17 mouse cellular contexts compared by ENCODE assay signal in the genomic region with DNA sequence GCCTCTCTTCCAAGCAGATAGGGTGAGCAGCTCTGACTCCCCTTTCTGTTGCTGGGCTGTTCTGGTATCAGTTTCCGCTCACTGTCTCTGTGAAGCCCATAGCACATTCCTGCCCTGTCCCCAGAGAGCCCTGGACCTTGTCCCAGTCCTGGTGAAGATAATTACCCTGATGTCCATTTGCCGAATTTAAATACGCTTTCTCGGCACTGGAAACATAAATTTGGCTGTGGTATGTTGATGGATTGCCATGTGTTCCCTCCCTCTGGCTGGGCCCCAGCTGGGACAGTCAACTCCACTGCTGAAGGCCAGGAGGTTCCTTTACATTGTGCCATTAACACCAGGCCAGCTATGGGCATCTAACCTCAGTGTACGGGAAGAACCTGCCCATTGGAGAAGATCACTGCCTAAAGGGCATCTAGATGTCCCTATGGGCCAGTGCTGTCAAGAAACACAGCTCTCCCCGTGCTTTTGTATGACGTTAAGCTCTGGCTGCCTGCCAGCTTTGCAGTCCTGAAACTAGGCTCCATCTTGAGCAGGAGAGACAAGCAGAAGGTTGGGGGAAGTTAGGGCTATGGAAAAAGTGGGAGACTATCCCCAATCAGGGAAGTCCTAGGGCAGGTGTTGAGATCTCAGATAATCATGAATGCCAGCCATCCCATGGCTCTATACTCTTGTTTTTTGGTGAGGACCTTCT. TPM values are rescaled to one million over a fixed set of nuclear protein-coding genes. Genes with fewer than 3 reads are reported as not detected.
DNase-seq lines count a peak whose midpoint lies in the region; ATAC-seq and TF ChIP-seq lines count a peak whose summit lies in the region.
"Had no signal": no experiment of that assay in that cellular context is flagged by ENCODE, and none has a peak within 500 bp of the region (broad histone marks: within the 10 kb centered on the region; RNA-seq: fewer than 3 reads in every experiment).

No protein-coding gene starts in this region.

- H3K4me1 ChIP-seq in lung, embryonic 14.5 days (ENCODE audit: insufficient read depth): no peaks in the 10 kb centered on the region

- no peak overlapping the region for H3K9ac ChIP-seq in lung, embryonic 14.5 days
- H3K9ac ChIP-seq: embryonic facial prominence, embryonic 12.5 days; forebrain, embryonic 13.5 days; limb, embryonic 15.5 days; neural tube, embryonic 13.5 days had no signal

- H3K36me3 ChIP-seq in lung, embryonic 14.5 days (ENCODE audit: insufficient read depth): no peaks in the 10 kb centered on the region
- H3K36me3 ChIP-seq: embryonic facial prominence, embryonic 12.5 days; limb, embryonic 15.5 days; neural tube, embryonic 13.5 days had no signal

- ATAC-seq in lung, embryonic 14.5 days (ENCODE audit: insufficient read depth): peak; percentile 31; the same call in 1 of the 2 replicates
- ATAC-seq: CD4-positive, CD25-positive, alpha-beta regulatory T cell, adult 4 months; forebrain, embryonic 13.5 days; lung, postnatal 0 days had no signal

- H3K9me3 ChIP-seq in lung, embryonic 14.5 days (ENCODE audit: low read depth, low read length): no peaks in the 10 kb centered on the region
- H3K9me3 ChIP-seq: embryonic facial prominence, embryonic 12.5 days; forebrain, embryonic 13.5 days; limb, embryonic 15.5 days; neural tube, embryonic 13.5 days had no signal

- peak; percentile 33 for DNase-seq in gastrocnemius, adult 2 months
- no peak for DNase-seq in gastrocnemius, adult 18-20 months (ENCODE audit: low spot score)
- peak; percentile 44 for DNase-seq in lung, embryonic 14.5 days
- no peak for DNase-seq in lung, postnatal 4 days
- DNase-seq in brain, embryonic 14.5 days (ENCODE audit: low read depth): peak; percentile 44
- DNase-seq in kidney, postnatal 4 days: peak; percentile 17 to 27
- no peak for DNase-seq in left cerebral cortex, postnatal 10 days (ENCODE audit: extremely low spot score in 1 of 2, low spot score in 2 of 2)
- no peak for DNase-seq in heart, postnatal 36 days
- DNase-seq: gastrocnemius, postnatal 25 days; midbrain, embryonic 14.5 days; right cerebral cortex, postnatal 25 days had no signal

- 45% methylated on average over 7 of the region's 7 CpGs for WGBS in lung, embryonic 14.5 days

- no peak overlapping the region for H3K4me3 ChIP-seq in gastrocnemius, adult 2 months
- H3K4me3 ChIP-seq in lung, embryonic 14.5 days (ENCODE audit: low read depth, low read length): no peak overlapping the region
- H3K4me3 ChIP-seq: embryonic facial prominence, embryonic 12.5 days; forebrain, embryonic 13.5 days; limb, embryonic 15.5 days; neural tube, embryonic 13.5 days had no signal

- TF ChIP-seq POLR2A in brain, embryonic 14.5 days (IDR thresholded peaks at IDR 0.05; ENCODE audit: borderline replicate concordance, extremely low read depth, insufficient read depth, insufficient read length, poor library complexity, severe bottlenecking): no peak

- H3K27ac ChIP-seq in gastrocnemius, adult 2 months: no peak overlapping the region
- H3K27ac ChIP-seq in lung, embryonic 14.5 days (ENCODE audit: low read depth): no peak overlapping the region
- H3K27ac ChIP-seq: embryonic facial prominence, embryonic 12.5 days; forebrain, embryonic 13.5 days; limb, embryonic 15.5 days; neural tube, embryonic 13.5 days had no signal

- H3K4me2 ChIP-seq in lung, embryonic 14.5 days: no peak overlapping the region
- H3K4me2 ChIP-seq: embryonic facial prominence, embryonic 12.5 days; forebrain, embryonic 13.5 days; limb, embryonic 15.5 days; neural tube, embryonic 13.5 days had no signal

- TF ChIP-seq CTCF in gastrocnemius, adult 2 months (IDR thresholded peaks at IDR 0.05): no peak
- TF ChIP-seq CTCF in lung, embryonic 14.5 days (IDR thresholded peaks at IDR 0.05; ENCODE audit: low read depth): no peak
- TF ChIP-seq CTCF in brain, embryonic 14.5 days (IDR thresholded peaks at IDR 0.05; ENCODE audit: borderline replicate concordance, extremely low read depth, insufficient read depth, insufficient read length): no peak

- intact Hi-C loops in gastrocnemius, adult 2 months (cut with DNase I): no loop called here
- intact Hi-C loops in left cerebral cortex, postnatal 10 days (cut with DNase I): no loop called here
- intact Hi-C loops in heart, postnatal 36 days (cut with DNase I): no loop called here

- H3K27me3 ChIP-seq in lung, embryonic 14.5 days (ENCODE audit: insufficient read depth, low read length): 0 out of 2 replicates have a peak, but pooled peaks cover 5% of the 10 kb centered on the region
- H3K27me3 ChIP-seq: embryonic facial prominence, embryonic 12.5 days; forebrain, embryonic 13.5 days; neural tube, embryonic 13.5 days had no signal

RNA-seq across cellular contexts. Expression of a gene that starts 5.1 kb away (rescaled TPM):
- not detected for total RNA-seq in gastrocnemius, adult 2 months (2021)
- total RNA-seq in gastrocnemius, adult 18-20 months (2021): under 1 TPM in 1 of 2 experiments, not detected in 1; 0.09 TPM
- polyA plus RNA-seq in lung, embryonic 14.5 days (2014; fragmentation: Nextera tagmentation; extraction: Ambion mirVana): 0.55 and 1.3 TPM in 2 replicates
- polyA plus RNA-seq in brain, embryonic 14.5 days (2012; rRNA removed): 14.8 and 42.9 TPM in 2 replicates
- total RNA-seq in left cerebral cortex, postnatal 10 days (2021): 10 to 100 TPM; 40.5 to 44.1 TPM
- not detected for total RNA-seq in heart, postnatal 36 days (2021)
- polyA plus RNA-seq: CD4-positive, CD25-positive, alpha-beta regulatory T cell, adult 4 months had no signal

Comparison
In these comparisons a context has a peak if more than half of its experiments do, and no peak if none do; other contexts are left out.
1. DNase-seq: peak in gastrocnemius, adult 2 months (single experiment), lung, embryonic 14.5 days (single experiment), brain, embryonic 14.5 days (single experiment) and kidney, postnatal 4 days (2 of 2); none in gastrocnemius, adult 18-20 months (single experiment), lung, postnatal 4 days (0 of 2), left cerebral cortex, postnatal 10 days (0 of 2) and heart, postnatal 36 days (0 of 2).
2. RNA of a gene that starts 5.1 kb away (total RNA-seq): 40.5 to 44.1 TPM in left cerebral cortex, postnatal 10 days; not detected in heart, postnatal 36 days, 0.09 TPM in gastrocnemius, adult 18-20 months and not detected in gastrocnemius, adult 2 months; every median in the first group is over 10 times any median in the second.